Mouse (Mus musculus): ENCODE measurements at regions not wholly inside any gene's neighbourhood (a gene's known extent, or its start where the extent isn't known, plus 50 kb on each side); places are given as distances from the start of the nearest gene placed in this dataset.

- in situ Hi-C loops (cut with MboI, MseI) = no loop called here
Observed at GRCm38 (mm10) chr10:46321040-46321439, 743.4 kb downstream of the Hace1 start.

- in situ Hi-C loops (cut with MboI, MseI) = no loop called here
Observed at GRCm38 (mm10) chr10:46329052-46329451, 751.4 kb downstream of the Hace1 start.

GRCm38 (mm10) chr10:46331599-46332283 lies 754.1 kb downstream of the Hace1 start:
- in situ Hi-C loops (cut with MboI, MseI) = no loop called here

DNA sequence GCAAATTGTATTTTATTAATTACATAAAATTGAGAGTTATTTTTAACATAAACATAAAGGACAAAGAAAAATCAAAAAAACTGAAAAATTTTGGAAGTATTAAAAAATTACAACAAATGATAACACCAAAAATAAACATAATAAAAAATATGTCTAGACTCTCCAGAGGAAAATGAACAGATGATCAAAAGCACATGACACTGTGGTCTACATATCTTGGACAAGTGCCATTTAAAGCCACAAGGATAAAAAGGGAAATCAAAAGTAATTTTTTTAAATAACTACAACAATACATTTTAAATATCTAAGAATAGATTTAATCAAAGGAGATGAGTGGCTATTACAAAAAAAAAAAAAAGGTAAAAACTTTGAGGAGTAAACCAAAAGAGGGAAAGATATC lies 755.6 kb downstream of the Hace1 start:
- in situ Hi-C loops (cut with MboI, MseI) = no loop called here

DNA sequence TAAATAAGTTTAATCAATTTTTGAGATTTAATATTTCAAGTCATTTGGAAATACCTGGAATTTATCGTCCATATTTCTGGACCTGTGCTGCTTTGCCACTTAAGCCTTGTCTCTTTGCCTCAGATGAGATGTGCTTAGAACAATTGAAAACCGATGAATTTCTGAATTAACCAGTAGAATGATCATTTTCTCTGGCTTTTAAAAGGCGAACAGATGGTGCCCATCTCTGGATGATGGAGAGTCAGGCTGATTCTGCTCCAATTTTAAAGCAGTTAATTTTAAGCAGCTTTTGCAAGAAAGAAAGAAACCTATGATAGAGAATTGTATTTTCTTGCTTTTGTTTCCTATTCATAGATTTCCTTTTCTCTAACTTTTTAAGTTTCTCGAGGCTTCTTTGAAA lies 767.7 kb downstream of the Hace1 start:
- in situ Hi-C loops (cut with MboI, MseI) = loop anchor here (10.0 kb wide), 1 partner anchor 589 kb away; no protein-coding TSS in a partner anchor

GRCm38 (mm10) chr10:46349613-46350012 lies 772.0 kb downstream of the Hace1 start:
- in situ Hi-C loops (cut with MboI, MseI) = loop anchor here (10.0 kb wide), 1 partner anchor 585 kb away; no protein-coding TSS in a partner anchor

DNA sequence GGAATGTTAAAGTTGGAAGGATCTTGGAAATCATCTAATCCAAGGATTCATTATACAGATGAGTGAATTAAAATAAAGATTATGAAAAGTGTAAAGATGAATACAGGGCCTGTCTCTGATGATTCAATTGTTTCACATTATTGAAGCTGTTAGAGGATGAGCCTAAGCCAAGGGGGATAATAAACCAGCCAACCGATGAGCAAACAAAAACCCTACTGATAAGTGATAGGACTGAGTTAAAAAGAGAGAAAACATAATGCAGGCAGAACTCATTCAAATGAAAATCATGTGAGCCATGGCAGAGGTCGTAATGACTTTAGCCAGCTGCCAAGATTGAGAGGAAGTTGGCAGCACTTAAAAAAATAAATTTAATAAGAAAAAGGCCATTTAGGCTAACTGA lies 772.6 kb downstream of the Hace1 start:
- in situ Hi-C loops (cut with MboI, MseI) = no loop called here

GRCm38 (mm10) chr10:46356775-46357174 lies 779.1 kb downstream of the Hace1 start:
- in situ Hi-C loops (cut with MboI, MseI) = no loop called here

- in situ Hi-C loops (cut with MboI, MseI) = no loop called here
Observed at GRCm38 (mm10) chr10:46373715-46374475, 796.3 kb downstream of the Hace1 start.

DNA sequence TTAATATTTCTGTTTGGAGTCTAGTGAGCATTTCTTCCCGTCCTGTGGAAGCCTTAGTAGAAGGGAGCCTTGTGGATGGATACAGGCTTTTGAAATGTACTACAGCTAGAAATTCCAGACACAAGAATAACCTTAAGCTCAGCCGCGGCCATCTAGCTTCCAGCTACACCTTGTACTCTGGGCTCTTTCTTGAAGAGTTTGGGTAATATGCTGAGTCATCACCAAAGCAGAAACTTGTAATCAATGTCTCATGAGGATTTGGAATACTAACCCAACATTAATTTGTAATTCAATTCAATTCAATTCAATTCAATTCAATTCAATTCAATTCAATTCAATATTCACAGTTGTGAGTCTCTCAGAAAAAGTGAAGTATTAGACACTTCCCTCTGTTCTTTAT lies 797.0 kb downstream of the Hace1 start:
- in situ Hi-C loops (cut with MboI, MseI) = no loop called here

- in situ Hi-C loops (cut with MboI, MseI) = no loop called here
Observed at GRCm38 (mm10) chr10:46397089-46397488, 819.5 kb downstream of the Hace1 start.

GRCm38 (mm10) chr10:46403883-46404282 lies 826.3 kb downstream of the Hace1 start:
- in situ Hi-C loops (cut with MboI, MseI) = no loop called here

Measured in regulatory T cell (primary cell).